Mouse (Mus musculus): ENCODE data around the gene 4930447C04Rik.

- no peak for TF ChIP-seq CTCF (IDR thresholded peaks at IDR 0.05)
- no peak for TF ChIP-seq EP300 (IDR thresholded peaks at IDR 0.05)
Measured at GRCm38 (mm10) chr12:72976172-72976571, 35.6 kb upstream of the 4930447C04Rik start.
